Mouse (Mus musculus) ZHBTc4 (cell line): ENCODE results near the gene Plch2.
A peak's percentile ranks its signal among the peaks of the same experiment; 100 is the strongest.

ENCODE experiments used
- DNase-seq: peaks from one replicate; pipeline ENCODE4 v3.0.0-alpha.2; 2011; ENCODE audit warnings: low read depth, low spot score

Gene Plch2

DNA sequence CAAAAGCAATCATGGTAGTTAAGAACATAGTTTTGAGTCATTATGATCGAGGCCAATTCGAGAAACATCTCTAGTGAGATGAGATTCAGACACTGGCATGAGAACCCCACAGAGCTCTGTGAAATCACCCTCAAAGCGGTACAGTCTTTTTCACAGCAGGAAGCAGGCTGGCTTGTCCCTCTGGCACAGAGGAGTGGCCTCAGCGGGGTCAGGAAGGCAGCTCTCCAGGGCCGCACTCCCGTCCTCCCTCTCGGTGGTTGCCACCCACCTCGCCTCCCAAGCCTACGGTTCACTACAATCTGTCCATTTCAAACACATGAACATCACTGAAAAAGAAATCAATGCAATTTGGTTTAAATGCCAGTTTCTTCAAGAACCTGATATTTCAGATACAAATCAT, 17.8 kb upstream of the Plch2 start:
- DNase-seq = no peak

DNA sequence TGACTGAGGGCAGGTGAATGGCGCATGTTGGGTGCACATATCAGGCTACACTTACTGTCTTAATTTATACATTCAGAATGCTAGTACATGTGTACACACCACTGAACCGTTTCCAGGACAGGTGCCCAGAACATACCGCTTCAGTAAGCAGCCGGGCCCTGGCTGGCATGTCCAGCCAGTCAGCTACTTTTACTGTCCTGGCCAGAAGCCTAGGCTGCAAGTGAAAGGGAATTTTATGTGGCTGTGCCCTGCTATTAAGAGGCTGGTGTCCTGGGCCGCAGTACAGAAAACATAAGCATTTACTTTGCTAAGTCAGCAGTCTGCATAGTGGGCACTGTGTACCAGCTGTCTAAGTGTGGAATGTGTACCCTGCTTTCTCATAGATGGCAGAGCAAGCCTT, 14.3 kb upstream of the Plch2 start:
- no peak for DNase-seq

DNA sequence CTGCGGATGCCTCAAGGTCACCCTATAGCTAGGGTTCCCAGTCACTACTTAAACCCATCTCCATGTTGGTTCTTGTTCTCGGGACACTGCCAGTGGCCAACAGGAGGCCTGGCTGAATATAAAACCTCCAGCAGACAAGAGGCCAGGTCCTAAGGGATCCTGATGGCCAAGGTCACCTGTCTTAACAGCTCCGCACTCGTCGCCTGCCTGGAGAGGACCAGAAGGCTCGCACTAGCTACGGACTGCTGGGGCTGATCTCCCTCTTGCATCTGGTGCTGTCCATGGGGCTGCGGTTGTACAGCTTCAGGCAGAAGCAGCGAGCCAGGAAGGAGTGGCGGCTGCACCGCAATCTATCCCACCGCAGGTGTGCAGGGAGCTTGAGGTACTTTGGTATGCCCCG, 13.6 kb upstream of the Plch2 start:
- DNase-seq = no peak

DNA sequence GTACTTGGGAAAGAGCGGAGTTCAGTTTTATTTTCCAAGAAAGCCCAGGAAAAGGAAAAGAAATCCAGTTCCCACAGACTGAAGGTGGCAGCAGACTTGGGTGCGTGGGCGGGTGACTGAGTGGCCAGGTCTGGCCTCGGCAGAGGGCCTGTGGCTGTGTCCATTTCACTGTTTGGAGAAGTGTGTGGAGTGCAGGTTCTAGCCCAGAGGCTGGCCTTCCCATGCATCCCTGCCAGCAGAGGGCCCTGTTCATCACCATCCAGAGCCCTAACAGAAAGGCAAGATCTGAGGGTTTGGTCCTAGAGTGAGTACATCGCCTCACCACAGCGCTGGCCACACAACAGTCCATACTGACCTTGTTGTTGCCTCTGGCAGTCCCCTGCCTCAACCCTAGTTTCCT, 12.6 kb upstream of the Plch2 start:
- DNase-seq = peak; percentile 38

DNA sequence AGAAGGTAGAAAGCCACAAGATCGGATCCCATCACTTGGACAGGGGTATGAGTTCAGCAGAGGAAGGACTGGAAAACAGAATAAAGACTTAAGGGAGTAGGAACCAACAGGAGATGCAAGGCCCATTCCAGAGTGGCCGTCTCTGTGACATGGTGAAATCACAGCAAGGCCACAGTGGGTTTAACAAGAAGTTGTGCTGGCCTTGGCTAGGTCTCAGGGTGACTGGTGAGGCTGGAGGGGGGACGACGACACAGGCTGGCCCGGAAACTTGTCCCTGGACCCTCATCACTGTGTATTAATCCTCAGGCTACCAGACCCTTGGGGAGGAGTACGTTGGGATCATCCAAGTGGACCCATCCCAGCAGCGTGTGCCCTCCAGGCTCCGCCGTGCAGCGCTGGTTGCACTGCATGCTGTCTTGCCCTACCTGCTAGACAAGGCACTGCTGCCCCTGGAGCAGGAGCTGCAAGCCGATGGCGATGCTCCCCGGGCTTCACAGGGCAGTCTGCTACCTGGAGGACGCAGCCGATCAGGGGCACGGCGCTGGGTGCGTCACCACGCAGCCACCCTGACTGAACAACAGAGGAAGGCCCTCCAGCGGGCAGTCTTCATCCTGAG, 11.9 kb upstream of the Plch2 start:
- no peak for DNase-seq

DNA sequence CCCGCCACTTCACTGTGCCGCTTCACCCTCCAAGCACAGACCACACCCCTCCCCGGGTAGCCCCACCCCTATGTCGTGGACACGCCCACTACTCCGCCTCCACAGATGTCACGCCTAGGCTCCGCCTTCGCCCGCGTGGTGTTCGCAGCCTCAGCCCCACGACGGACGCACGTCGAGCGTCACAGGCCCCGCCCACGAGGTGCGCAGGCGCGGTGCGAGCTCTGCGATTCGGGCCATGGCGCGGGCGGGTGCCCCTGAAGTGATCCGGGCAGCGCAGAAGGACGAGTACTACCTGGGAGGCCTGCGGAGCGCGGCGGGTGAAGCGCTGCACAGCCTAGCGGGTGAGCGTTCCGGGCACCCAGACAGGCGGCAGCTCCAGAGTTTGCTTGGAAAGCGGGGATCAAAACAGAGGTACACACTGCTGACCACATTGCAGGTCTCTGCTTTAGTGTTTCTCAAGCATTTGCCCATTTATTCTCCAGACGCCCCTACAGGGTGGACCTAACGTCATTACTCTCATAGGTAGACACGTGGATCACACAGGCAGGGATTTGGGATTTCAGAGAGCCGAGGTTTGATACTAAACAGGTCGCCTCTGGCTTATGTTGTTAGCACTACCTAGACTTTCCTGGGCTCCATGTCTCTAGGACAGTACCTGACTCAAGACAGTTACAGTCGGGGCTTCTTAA, 10.4 kb upstream of the Plch2 start, which contains the start of gene Pex10:
Gene Pex10 (plus strand): TSS at position 183 of the 689 bp plus-strand sequence.
- DNase-seq = peak; percentile 98

DNA sequence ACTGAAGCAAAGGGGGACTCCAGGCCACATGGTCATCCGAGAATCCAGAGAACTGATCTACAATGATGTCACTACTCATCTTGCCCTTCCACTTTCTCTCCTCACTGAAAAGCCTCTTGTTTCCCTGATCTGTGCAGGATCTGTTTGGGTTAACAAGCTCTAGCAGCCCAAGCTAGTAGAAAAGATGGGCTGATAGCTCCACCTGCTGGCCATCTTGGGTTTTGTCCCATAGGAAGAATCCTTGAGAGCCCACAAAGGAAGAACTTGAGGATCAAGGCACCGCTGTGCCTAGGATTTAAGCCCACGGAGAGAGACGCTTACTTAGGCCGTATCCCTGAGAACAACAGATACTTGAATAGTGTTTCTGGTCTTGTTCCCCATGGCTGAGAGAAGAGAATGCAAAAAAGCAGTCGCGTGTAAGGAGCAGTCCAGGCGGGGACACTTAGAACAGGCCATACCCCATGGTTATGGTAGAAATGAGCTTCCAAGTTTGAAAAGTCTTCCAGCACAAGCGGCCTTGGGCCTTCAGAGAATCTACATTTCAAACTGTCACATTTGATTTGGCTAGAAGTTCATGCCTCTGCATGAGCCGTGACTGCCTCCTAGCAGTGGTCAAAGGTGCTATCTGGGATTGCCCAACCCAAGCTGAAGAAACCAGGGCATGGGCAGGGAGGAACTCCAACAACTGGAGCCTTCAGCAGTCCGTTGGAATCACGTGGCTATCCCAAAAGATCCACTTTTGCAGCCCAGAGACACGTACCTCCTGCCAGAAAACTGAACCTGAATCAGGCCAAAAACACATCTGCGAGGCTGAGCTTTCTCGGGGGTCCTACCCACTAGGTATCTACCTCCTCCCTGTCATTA, 9.6 kb upstream of the Plch2 start:
- DNase-seq = peak; percentile 95

DNA sequence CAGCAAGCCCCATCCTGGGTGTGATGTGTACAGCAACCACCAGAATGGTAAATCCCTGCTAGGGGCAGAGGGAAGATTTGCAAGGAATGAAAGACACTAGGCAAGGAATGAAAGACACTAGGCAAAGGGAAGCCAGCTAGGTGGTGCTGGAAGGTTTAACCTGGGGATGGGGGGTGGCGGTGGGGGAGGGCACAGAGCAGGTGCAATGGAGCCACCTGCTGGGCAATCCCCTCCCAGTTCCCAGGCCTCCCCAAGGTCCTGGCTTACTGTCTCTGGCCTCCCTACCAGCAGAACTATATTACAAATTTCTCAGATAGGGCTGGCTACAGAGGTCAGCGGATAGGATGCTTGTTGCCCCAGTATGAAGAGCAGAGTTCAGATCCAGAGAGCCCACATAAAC, 7.9 kb upstream of the Plch2 start:
- DNase-seq = no peak

DNA sequence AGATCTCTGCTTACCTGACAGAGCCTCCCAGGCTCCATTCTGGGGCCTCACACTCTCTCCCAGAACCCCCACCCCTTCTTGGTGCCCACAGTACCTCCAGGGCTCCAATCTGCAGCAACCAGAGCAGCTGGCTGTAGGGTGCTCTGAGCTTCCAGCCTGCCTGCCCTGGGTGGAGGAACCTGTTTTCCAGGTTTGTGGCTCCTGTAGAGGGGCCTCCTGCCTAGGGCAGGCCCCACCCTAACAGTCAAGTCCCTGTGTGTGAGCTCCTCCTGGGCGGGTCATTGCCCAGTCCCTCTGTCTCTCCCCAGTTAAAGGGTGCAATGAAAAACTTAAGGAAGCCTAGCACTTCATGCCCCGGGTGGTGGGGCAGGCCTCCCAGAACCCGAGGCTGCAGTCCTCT, 7.3 kb upstream of the Plch2 start:
- no peak for DNase-seq

DNA sequence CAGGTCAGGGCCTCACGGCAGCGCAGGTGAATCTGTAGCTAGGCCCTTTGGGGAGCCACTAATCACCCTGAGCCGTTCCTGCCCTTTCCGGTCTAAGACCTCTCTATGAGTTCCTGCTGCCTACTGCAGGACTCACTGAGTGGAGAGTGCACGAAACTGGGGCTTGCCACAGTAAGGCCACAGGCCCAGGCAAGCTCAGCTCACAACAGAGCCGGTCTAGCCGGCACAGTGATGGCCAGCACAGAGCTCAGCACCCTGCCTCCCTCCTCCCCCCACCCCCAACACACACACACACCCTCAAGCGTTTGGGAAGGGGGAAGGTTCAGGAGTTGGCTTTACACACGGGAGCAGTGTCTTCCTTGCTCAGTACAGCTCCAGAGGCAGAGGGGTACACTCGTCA, 1.7 kb upstream of the Plch2 start:
- no peak for DNase-seq

DNA sequence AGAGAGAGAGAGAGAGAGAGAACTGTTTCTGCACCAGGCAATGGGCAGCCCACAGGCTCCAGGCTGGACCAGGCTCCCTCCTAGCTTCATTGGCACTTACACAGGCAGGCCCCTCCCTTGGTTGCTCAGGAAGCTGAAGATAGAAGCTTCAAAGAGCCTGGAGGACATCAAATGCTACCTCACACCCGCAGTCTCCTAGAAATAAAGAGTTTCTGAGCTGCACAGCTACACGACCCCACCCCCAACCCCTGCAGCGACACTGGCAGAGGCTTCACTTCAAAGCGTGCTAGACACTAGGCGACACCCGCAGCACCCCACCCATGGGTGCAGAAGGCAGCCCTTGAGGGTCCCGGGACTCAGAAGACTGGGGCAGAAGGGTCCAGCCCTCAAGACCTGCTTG, 6.5 kb downstream of the Plch2 start:
- DNase-seq = no peak

DNA sequence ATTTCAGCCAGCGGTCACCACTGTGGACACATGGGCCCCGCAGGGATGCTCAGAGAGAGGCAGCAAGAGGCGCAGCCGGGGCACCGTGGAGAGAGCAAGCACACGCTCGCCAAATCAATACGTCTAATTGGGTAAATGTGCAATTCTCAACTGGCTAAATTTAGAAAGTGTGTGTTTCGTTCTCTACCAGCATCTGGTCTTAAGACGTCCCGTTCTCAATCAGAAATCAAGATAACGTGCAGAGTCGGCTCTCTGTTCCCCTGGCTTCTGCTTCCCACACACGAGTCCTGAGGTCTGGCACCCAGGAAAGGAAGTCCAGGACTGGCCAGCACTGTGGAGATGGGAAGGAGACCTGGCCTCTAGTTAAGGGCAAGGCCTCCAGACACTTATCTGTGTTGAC, 9.9 kb downstream of the Plch2 start:
- DNase-seq = no peak

DNA sequence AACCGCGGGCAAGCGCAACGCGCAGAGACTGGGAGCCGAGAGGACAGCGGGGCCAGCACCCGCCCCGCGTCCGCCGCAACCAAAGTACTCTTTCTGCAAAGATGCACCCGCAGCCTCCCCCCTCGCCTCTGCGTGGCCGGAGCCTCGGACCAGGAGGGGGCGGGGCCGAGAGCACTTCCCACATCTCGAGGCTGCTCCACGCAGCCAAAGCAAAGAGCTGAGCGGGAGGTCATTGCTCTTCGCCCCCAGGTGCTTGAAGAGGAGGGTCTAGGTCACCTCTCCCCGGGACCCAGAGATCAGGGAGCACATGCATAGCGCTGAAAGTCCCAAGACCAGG, 13.3 kb downstream of the Plch2 start:
- DNase-seq = peak; percentile 22

DNA sequence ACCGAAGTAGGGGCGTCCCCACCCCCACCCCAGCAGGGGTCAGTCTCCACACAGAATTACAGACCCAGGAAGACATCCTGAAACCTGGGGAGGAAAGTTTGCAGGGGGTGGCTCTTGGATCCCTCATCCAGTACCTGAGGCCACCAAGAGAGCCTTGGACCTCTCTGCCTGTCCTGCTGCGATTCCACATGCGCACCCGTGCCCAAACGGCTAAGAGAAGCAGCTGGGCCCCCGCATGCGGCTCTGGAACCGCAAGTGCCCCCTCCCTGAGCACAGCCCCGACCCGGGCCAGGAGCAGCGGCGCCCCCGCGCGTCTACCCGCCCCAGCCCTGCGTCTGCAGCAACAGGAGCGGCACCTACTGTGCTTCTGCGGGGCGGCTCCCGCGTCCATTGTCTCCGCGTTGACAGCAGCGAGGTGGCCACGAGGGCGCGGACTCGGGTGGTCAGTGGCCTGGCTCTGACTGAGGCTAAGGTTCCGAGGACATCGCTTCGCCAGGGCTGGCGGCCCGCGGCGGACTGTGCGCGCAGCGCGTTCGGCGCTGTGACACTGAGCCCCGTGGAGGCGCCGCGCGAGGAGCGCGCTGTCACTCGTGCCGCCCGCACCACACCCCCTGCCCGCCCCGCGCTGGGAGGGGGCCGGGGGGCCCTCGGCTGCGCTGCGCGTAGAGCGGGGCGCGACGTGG, 13.8 kb downstream of the Plch2 start:
- no peak for DNase-seq

DNA sequence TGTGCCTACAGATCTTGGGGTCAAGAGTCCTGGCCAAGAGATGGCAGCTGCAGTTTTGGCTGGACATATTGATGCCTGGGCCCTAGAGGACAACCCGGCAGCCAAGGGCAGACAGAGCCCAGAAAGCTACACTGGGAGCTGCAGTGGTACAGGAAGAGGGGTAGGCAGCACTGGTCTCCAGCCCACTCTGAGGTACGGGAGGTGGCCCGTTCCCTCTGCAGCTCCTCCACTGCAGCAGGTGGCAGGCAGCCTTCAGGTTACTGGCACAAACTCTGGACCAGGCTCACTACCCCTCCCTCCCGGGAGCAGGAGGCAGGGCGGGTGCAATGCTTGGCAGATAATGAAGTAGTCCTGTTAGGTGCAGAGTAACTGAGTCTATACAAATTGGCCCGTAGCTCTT, 15.9 kb downstream of the Plch2 start:
- no peak for DNase-seq

DNA sequence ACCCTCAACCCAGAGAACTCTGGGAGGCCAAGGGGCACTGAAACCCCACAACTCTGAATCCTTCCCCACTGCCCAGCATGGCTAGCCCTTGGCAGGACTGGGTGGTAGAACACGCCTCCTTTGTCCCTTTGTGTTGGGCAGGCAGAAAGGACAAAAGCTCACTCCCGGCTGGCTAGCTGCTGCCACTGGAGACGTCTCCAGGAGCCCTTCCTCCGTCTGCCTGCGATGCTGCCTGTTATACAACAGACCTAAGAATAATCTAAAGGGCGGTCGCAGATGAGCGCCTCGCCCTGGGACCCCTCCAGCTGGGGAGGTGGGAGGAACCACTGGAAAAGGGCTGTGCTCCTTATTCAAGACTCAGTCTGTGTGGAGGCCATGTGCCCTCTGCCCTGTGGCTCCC, 16.4 kb downstream of the Plch2 start:
- DNase-seq = no peak

DNA sequence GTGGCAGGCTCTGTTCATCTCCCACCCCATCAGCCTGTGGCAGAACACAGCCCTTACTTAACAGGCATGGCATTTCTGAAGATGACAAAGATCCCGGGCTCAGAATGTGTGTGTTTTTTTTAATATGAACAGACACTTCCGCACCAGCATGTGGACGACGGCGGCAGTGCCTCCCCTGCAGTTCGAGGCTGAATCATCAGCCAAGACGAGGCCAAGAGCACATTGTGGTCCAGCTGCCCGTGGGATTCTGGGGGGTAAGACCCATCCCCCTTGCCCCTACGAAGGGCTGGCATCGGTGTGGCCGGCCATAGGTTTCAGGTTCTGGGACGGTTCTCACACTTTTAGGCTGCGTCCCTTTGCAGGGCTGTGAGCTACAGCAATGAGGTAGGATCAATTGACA, 21.8 kb downstream of the Plch2 start:
- no peak for DNase-seq

DNA sequence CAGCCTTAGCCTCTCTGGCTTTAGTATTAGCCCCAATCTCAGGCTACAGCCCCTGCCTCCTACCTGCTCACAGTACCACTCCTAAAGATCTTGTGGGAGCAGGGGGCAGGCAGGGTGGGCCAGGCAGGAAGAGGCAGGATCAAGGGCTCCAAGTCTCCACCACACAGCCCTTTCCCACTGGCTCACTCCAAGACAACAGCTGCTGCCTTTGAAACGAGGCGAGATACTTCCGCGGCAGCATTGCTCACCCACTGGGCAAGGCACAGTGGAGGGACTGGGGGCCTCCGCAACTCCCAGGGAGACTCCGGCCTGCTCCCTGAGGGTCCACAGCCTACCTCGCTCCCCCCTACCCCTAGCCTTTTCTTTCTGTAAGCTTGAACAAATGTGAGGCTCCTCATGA, 22.4 kb downstream of the Plch2 start:
- no peak for DNase-seq

DNA sequence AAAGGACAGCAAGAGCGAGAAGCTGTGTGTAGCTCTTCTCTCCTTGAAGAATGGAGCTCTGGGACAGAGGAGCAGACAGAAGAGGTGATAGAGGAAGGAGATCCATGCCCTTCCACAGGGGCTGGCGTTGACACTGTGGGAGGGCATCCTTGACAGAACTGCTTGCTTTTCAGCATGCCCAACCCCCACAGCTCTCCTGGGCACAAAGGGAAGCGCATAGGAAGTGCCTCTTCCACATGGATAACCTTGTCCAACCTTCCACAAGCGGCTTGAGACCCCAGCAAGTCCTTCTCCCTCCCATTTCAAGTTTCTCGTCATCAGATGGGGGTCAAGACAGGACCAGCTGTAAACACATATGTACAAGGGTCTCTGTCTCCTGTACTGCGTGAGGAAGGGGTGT, 23.5 kb downstream of the Plch2 start:
- DNase-seq = no peak

DNA sequence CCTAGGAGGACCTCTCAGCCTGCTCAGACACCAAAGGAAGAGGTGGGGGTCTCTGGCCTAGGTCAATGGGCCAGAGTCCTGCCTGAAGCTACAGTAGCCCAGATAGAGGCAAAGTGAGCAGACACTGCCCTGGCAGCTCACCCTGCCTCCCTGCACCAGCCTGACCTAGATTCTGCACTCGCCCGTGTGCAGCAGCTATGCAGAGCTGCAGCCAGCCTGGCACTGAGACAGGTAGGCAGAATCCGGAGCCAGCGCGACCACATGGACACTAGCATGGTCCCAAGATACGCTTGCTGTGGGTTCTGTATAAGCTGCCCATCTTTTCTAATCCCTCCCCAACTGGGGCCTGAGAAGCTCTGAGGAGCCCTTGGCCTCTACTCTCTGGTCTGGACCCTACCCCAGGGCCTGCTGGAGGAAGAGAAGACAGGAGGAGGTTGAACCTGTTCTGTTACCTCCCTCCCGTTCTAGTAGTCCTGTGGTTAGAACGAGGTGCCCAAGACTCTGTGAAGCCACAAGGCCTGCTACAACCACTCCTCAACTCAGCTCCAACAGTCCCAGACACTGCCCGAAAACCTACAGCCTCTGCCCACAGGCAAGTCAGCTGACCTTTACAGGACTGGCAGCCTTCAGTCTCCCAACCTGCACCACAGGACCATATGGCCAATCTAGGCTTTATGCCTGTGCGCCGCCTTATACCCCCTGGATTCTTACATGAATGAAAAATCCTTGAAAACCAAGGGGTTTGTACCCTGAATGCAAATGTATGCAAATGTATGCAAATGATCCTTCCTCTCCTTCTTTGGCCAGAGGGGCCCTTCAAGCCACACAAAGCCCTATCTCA, 32.2 kb downstream of the Plch2 start:
- no peak for DNase-seq

DNA sequence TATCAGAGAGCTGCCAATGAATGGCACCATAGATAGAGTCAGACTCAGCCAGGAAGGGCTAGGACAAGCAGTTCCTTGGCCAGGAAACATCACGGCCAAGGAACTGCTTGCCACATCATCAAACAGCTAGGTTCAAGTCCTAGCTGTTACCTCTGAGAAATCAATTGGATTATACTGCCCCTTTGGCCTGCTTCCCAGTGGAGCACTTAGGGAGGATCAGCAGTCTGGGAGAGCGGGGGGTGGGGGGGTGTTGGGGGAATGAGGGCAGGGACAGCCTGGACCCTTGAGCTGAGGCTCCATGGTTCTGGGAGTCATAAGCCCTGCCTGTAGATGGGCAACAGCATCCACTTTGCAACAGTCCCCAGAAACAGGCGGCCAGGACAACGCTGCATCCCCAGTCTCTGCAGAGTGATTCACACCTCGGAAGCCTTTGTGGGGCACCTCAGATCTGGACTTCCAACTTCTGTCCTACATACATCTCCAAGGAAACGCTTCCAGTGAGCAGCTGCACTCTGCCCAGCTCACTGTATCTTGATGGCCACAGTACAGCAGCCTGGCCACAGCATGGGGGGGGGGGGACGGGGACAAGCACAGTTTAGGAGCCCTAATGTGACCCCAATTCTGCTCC, 34.2 kb downstream of the Plch2 start:
- no peak for DNase-seq
